Mouse (Mus musculus) B cell, adult 67 days (primary cell): ENCODE data around the gene Olfr1242. TPM values are rescaled to one million over a fixed set of nuclear protein-coding genes. Genes with fewer than 3 reads are reported as not detected.

Experiments
- total RNA-seq, 2 experiments: library from RNA; stranded (reverse); gene quantifications; 4 replicates each; pipeline ENCODE4 v1.2.4; 2023

Olfr1242 gene
- total RNA-seq: not detected

DNA sequence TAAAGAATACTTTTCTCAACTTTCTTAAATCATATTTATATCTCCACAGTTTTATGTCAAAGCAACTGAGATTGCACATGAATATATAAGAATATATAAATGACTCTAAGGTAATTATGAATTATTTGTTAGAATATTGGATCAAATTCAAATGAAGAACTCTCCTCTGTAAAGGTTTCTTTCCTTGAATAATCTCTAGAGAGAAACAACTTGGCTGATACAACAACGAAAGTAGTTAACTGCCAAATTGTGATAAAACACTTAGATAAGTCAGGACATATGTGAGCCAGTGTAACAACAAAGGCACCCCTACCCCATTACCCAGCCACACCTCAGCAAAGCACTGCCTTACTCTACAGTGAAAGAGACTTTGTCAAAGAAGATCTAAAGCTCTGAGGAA lies at the start of gene Olfr1242:
Gene Olfr1242 (minus strand): TSS at position 101 of the 400 bp plus-strand sequence.

GRCm38 (mm10) chr2:89531387-89531786 lies 33.3 kb upstream of the Olfr1242 start, which contains the start of gene Olfr1243:
TSS of gene Olfr1243 (minus strand) at chr2:89531487.

GRCm38 (mm10) chr2:89487026-89487425 lies 11.1 kb downstream of the Olfr1242 start, which contains the start of gene Olfr1241:
TSS of gene Olfr1241 (minus strand) at chr2:89487126.

GRCm38 (mm10) chr2:89442900-89443299 lies 55.2 kb downstream of the Olfr1242 start, which contains the start of gene Olfr1240:
TSS of gene Olfr1240 (minus strand) at chr2:89443000.

Other genes starting within 250 kb of the Olfr1242 start
- gene Olfr1228, start 244.3 kb downstream of the Olfr1242 start, total RNA-seq: not detected
- not detected for gene Olfr1229, start 210.3 kb downstream of the Olfr1242 start, total RNA-seq
- gene Olfr1230, start 201.1 kb downstream of the Olfr1242 start, total RNA-seq: not detected
- gene Olfr1231, start 191.3 kb downstream of the Olfr1242 start, total RNA-seq: not detected
- gene Olfr1232, start 168.7 kb downstream of the Olfr1242 start, total RNA-seq: not detected
- gene Olfr1233, start 155.9 kb downstream of the Olfr1242 start, total RNA-seq: not detected
- gene Olfr1234, start 133.5 kb downstream of the Olfr1242 start, total RNA-seq: not detected
- gene Olfr1238, start 88.7 kb downstream of the Olfr1242 start, total RNA-seq: not detected
- gene Olfr1239, start 77.9 kb downstream of the Olfr1242 start, total RNA-seq: not detected
- not detected for gene Olfr1240, start 55.3 kb downstream of the Olfr1242 start, total RNA-seq
- not detected for gene Olfr1241, start 11.2 kb downstream of the Olfr1242 start, total RNA-seq
- not detected for gene Olfr1243, start 33.2 kb upstream of the Olfr1242 start, total RNA-seq
- gene Olfr1245, start 80.1 kb upstream of the Olfr1242 start, total RNA-seq: not detected
- gene Olfr1246, start 94.8 kb upstream of the Olfr1242 start, total RNA-seq: not detected
- under 1 TPM in 1 of 2 experiments, not detected in 1; 0.12 TPM for gene Olfr1247, start 115.8 kb upstream of the Olfr1242 start, total RNA-seq
- not detected for gene Olfr1248, start 119.9 kb upstream of the Olfr1242 start, total RNA-seq
- gene Olfr1249, start 136.6 kb upstream of the Olfr1242 start, total RNA-seq: not detected
- gene Olfr1250, start 163.1 kb upstream of the Olfr1242 start, total RNA-seq: not detected
- gene Olfr1251, start 173.6 kb upstream of the Olfr1242 start, total RNA-seq: not detected
- not detected for gene Olfr1252, start 226.7 kb upstream of the Olfr1242 start, total RNA-seq